Mouse (Mus musculus) yolk sac, embryonic 10.5 days (tissue): ENCODE measurements at regions not wholly inside any gene's neighbourhood (a gene's known extent, or its start where the extent isn't known, plus 50 kb on each side); places are given as distances from the start of the nearest gene placed in this dataset.

Experiments used
- DNase-seq: peaks from one replicate; pipeline ENCODE4 v3.0.0-alpha.2; 2017; ENCODE audit warnings: low spot score

- no peak for DNase-seq
Measured at GRCm38 (mm10) chr10:56892666-56893209, 515.6 kb downstream of the Gja1 start.

GRCm38 (mm10) chr10:56893210-56893705 is 516.1 kb downstream of the Gja1 start:
- no peak for DNase-seq

- DNase-seq: no peak
Measured at GRCm38 (mm10) chr10:56899640-56900274, 522.6 kb downstream of the Gja1 start.

GRCm38 (mm10) chr10:56900914-56901313 is 523.8 kb downstream of the Gja1 start:
- DNase-seq: no peak

DNA sequence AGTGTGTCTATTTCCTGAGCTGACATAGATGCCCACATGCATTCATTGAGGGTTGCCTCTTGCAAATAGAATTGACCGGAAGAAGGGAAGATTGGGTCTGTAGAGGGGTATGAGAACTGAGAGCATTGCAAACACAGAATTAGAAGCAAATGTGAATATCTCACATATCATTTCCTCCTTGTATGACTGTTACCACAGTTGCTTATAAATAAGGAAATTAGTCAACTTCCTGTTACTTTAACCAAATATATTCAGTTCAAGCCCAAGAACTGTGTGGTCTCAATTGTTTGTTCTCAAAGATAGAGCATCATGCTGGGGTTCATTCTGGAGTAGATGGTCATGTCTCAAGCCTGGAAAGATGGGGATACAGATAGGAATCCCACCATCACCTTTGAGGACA is 535.6 kb downstream of the Gja1 start:
- no peak for DNase-seq

DNA sequence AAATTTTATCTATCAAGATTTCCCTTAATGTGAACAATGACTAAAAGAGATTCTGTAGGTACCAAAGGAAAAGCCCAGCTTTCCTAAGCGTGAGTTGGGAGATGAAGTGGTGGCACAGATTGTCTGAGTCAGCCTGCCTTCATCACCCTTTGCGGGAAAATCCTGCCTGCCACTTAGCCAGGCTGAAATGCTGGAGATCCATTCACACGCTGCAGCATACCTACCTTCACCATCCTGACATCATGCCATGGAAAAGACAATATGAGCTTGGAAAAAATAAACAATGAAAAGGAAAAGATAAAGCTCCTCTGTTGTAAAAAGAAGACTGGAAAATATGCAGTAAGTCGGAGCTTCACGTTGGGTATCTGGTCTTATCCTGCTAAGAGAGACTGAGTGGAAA is 537.0 kb downstream of the Gja1 start:
- DNase-seq: no peak

DNA sequence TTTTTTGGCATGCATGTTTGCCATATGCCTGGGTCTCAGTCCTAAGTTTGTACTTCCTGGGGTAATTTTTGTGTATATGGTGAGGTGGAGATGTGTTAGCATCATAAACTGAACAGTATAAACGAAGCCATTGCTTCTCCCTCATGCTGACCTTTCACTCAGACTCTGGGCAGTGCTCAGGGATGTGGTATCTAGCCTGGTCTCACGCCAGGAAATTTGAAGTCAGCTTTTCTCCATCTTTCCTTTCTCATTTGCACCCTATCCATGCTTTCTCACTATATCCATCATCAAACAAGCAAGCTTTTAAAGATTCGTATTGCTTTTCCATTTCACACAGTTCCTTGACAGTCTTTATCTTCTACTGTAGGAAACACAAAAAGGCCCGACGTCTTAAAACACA is 541.3 kb downstream of the Gja1 start:
- DNase-seq: no peak

DNA sequence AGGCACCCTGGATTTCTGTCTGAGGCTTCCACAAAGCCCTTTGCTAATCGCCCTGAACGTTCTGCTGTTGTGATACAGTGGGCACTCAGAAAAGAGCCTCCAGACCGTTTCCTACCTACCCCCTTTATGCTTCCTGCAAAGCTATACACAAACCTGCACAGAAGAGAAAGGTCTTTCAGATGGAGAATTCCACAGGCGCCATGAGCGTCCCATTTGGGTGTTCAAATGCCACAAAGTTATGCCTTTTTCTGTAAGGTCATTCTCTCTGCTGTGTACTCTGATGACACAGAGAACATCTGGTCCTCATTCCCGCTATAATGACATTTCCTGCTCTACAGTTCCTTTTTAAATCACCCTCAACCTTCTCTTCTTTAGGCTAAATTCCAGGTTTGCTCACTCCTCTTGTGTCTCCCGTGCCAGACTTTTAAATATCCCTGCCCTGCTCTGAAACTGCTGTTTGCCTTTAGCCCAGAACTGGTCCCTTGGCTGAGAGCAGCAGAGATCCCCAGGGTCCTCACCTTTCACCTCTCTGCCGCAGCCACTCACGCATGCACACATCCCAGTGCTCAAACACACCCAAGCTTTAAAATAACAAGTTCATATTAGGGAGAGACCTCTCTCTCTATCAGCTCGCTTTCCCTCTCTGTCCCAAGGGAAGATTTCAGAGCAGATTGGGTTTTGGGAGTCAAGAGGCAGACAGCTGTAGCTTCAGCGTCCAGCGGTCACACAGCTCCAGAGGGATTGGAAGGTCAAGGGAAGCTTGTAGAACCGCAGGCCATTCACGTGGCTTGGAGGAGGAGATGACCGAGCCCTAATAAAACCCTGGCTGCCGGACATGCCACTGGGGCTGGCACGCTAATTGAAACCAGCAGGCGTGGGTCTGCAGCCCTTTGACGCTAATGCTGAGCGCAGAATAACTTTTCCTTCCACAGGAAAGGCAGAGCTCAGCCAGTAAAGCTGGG is 543.9 kb downstream of the Gja1 start:
- peak; percentile 57 for DNase-seq

DNA sequence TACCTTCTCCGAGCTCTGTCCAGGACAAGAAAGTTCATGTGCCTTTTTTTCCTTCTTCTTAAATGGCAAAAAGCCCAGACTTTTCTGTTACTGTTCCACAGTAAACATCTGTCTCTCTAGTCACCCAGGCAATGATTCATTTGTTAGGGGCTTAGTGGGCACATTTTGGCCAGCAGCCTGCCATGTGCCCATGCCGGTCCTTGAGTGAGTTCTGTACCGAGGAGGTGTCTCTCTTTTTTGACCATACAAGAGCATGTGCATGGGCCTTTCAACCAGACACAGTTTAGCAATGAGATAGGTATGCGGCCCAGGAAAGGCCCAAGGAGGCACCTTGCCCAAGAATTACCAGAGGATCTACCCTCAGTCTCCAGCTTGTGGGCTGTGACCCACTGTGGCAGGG is 551.0 kb upstream of the Hsf2 start:
- DNase-seq: no peak

- no peak for DNase-seq
Measured at GRCm38 (mm10) chr10:56941972-56942371, 544.2 kb upstream of the Hsf2 start.

- DNase-seq: no peak
Measured at GRCm38 (mm10) chr10:56944434-56945145, 541.6 kb upstream of the Hsf2 start.

- no peak for DNase-seq
Measured at GRCm38 (mm10) chr10:56956728-56957127, 529.5 kb upstream of the Hsf2 start.

DNA sequence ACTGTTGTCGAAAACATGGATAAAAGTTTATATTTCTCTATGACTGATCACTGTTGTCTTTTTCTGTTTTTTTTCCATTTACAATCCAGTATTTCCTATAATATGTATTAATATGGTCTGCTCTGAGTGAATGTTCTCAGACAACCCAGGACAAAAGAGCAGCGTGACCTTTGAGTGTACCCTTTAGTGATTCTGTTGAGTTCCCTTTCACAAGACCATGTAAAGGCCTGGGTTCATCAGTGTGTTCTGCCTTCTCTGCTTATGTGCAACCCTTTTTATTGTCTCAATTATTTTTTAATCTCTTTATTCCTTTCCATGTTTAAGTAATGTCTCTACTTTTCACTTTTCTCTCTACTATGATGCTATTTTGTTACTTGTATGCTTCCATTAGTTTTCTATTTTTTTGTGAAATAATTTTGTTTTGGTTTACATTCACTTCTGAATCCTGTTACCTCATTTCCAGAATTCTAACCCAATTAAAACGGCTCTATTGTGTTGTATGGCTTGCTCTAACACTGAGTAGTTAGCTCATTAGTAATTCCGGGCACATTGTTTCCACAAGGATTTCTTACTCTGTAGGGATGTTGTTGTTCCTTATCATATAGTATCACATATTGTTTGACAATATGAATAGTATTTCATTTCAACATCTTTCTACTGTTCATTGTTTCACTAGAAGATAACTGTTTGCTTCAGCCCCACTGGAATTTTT is 523.9 kb upstream of the Hsf2 start:
- no peak for DNase-seq

DNA sequence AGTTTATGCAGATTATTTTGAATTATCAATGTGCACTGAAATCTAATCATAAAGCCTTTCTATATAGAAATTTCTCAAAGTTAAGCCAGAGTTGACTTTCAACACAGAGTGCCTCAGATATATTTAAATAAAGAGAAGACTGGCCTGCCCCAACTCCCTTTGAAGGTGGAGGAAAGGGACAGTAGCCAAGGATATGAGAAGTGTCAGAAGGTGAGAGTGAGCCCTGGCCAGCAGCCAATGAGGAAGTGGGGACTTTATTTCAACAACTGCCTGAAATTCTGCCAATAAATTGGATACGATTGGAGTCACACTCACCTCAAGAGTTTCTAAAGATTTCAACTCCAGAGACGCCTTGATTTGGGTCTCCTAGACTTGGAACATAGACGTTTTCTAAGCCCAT is 523.0 kb upstream of the Hsf2 start:
- no peak for DNase-seq

DNA sequence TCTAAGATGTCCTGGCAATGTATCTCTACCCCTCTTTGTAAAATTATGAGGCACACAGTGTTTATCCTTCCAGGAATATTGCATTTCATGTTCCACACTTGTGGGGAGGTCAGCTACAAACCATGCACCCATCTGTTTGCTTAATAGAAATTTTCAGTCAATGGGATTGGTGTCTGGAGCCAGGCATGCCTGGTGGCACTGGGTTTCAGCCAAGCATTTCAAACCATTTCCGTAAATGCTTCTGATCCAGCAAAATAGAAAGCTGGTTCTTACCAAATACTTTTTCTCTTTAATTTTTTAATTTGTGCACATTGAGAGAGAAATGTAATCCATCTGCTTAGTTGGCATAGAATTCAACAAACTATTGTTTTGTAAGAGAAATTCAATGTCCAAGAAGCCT is 517.3 kb upstream of the Hsf2 start:
- no peak for DNase-seq

GRCm38 (mm10) chr10:56974812-56975211 is 511.4 kb upstream of the Hsf2 start:
- DNase-seq: no peak

GRCm38 (mm10) chr10:56979601-56980000 is 506.6 kb upstream of the Hsf2 start:
- DNase-seq: peak; percentile 3

DNA sequence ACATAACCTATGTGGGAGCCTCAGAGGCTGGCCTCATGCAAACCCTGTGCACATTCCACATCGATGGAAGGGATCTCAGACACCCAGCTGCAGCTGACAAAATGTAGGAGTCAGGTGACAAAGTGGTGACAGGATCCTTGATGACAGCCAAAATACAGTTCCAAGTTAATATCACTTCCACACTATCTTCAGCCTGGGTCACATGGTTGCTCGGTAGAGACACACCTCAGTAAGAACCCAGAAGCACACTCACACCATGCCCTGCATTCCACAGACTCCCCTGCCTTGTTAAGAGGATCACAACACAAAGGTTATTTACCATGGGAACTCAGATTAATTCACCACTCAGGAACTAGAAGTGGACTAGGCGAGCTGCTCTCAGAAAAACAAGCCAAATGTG is 505.4 kb upstream of the Hsf2 start:
- DNase-seq: no peak

GRCm38 (mm10) chr10:56982526-56983190 is 503.5 kb upstream of the Hsf2 start:
- DNase-seq: no peak

- DNase-seq: no peak
Measured at GRCm38 (mm10) chr10:56994969-56995368, 491.2 kb upstream of the Hsf2 start.
